In genomic region chr17:3454850-3455249, GRCm38 (mm10) we compare ENCODE assay signal across 22 mouse cellular contexts.
DNase-seq lines count a peak whose midpoint lies in the region; ATAC-seq and TF ChIP-seq lines count a peak whose summit lies in the region.
"Had no signal": no experiment of that assay in that cellular context is flagged by ENCODE, and none has a peak within 500 bp of the region (broad histone marks: within the 10 kb centered on the region; RNA-seq: fewer than 3 reads in every experiment).

No protein-coding gene starts in this region.

- no peaks in the 10 kb centered on the region for H3K27me3 ChIP-seq in kidney, adult 2 months (replicated peaks; ENCODE audit: control insufficient read depth, insufficient read depth, low read length)
- H3K27me3 ChIP-seq in kidney, embryonic 14.5 days (ENCODE audit: control insufficient read depth, insufficient read depth, low read length) = no peaks in the 10 kb centered on the region
- H3K27me3 ChIP-seq: embryonic facial prominence, embryonic 13.5 days; forebrain, embryonic 12.5 days; forebrain, embryonic 15.5 days; hindbrain, embryonic 12.5 days; hindbrain, embryonic 15.5 days had no signal

- 61% methylated on average over 9 of the region's 9 CpGs for WGBS in kidney, adult 2 months
- WGBS in kidney, embryonic 14.5 days = 82% methylated on average over 9 of the region's 9 CpGs

- no peak overlapping the region for H3K4me3 ChIP-seq in kidney, adult 2 months (ENCODE audit: insufficient read depth, low read depth, low read length)
- H3K4me3 ChIP-seq in kidney, embryonic 14.5 days (ENCODE audit: low read length) = no peak overlapping the region
- H3K4me3 ChIP-seq: embryonic facial prominence, embryonic 10.5 days; embryonic facial prominence, embryonic 13.5 days; erythroblast, embryonic 14.5 days; forebrain, embryonic 12.5 days; forebrain, embryonic 15.5 days; hindbrain, embryonic 12.5 days; hindbrain, embryonic 15.5 days had no signal

- no peak overlapping the region for H3K9ac ChIP-seq in kidney, embryonic 14.5 days (ENCODE audit: low read depth, low read length)
- H3K9ac ChIP-seq: embryonic facial prominence, embryonic 13.5 days; forebrain, embryonic 12.5 days; forebrain, embryonic 15.5 days; hindbrain, embryonic 12.5 days; hindbrain, embryonic 15.5 days had no signal

- no peak for TF ChIP-seq POLR2A in kidney, adult 2 months (IDR thresholded peaks at IDR 0.05; ENCODE audit: low read depth, low read length)

- no peaks in the 10 kb centered on the region for H3K36me3 ChIP-seq in kidney, adult 2 months (ENCODE audit: control insufficient read depth, insufficient read depth, low read length)
- no peaks in the 10 kb centered on the region for H3K36me3 ChIP-seq in kidney, embryonic 14.5 days (ENCODE audit: control insufficient read depth, insufficient read depth, low read length)
- H3K36me3 ChIP-seq: forebrain, embryonic 12.5 days; hindbrain, embryonic 12.5 days; hindbrain, embryonic 15.5 days had no signal

- no peak for ATAC-seq in kidney, embryonic 14.5 days (ENCODE audit: low FRiP score, low TSS enrichment)
- ATAC-seq: activated CD4-positive, CD25-positive, alpha-beta regulatory T cell, adult 4 months; forebrain, embryonic 15.5 days had no signal

- peak; percentile 64 for DNase-seq in heart, adult 11 months
- no peak for DNase-seq in heart, adult 18-20 months
- peak; percentile 79 for DNase-seq in kidney, adult 2 months
- peak; percentile 31 to 44 for DNase-seq in kidney, postnatal 36 days
- DNase-seq in kidney, postnatal 10 days = no peak
- DNase-seq: adrenal gland, adult 8-10 months; adrenal gland, postnatal 25 days; cerebellum, adult 11-12 months; cerebellum, adult 8-10 months; cerebellum, postnatal 10 days; cerebellum, postnatal 36 days; gastrocnemius, postnatal 25 days had no signal

- no peaks in the 10 kb centered on the region for H3K9me3 ChIP-seq in kidney, embryonic 14.5 days (ENCODE audit: control insufficient read depth, low read length)
- H3K9me3 ChIP-seq: embryonic facial prominence, embryonic 10.5 days; embryonic facial prominence, embryonic 13.5 days; forebrain, embryonic 12.5 days; forebrain, embryonic 15.5 days; hindbrain, embryonic 12.5 days; hindbrain, embryonic 15.5 days had no signal

- H3K27ac ChIP-seq in kidney, adult 2 months (ENCODE audit: insufficient read depth, low read depth, low read length) = peak overlapping the region; percentile 89
- no peak overlapping the region for H3K27ac ChIP-seq in kidney, embryonic 14.5 days (ENCODE audit: low read depth, low read length)
- H3K27ac ChIP-seq: embryonic facial prominence, embryonic 13.5 days; forebrain, embryonic 12.5 days; forebrain, embryonic 15.5 days; hindbrain, embryonic 12.5 days; hindbrain, embryonic 15.5 days had no signal

- H3K4me1 ChIP-seq in kidney, adult 2 months (ENCODE audit: control insufficient read depth, insufficient read depth, low read length) = peaks cover 9% of the 10 kb centered on the region; the same call in 1 of the 2 replicates
- H3K4me1 ChIP-seq in kidney, embryonic 14.5 days (ENCODE audit: control insufficient read depth, insufficient read depth, low read length) = no peaks in the 10 kb centered on the region
- H3K4me1 ChIP-seq: embryonic facial prominence, embryonic 13.5 days; hindbrain, embryonic 12.5 days had no signal

- no peak overlapping the region for H3K4me2 ChIP-seq in kidney, embryonic 14.5 days (replicated peaks; ENCODE audit: low read depth, low read length)
- H3K4me2 ChIP-seq: embryonic facial prominence, embryonic 13.5 days; forebrain, embryonic 12.5 days; forebrain, embryonic 15.5 days; heart, embryonic 11.5 days; hindbrain, embryonic 12.5 days; hindbrain, embryonic 15.5 days had no signal

- TF ChIP-seq CTCF in kidney, adult 2 months (conservative IDR thresholded peaks at IDR 0.05; ENCODE audit: insufficient read depth, insufficient read length, low read depth, low read length) = no peak

Comparison
In these comparisons a context has a peak if more than half of its experiments do, and no peak if none do; other contexts are left out.
1. DNase-seq: peak in heart, adult 11 months (single experiment), kidney, adult 2 months (single experiment) and kidney, postnatal 36 days (2 of 2); none in heart, adult 18-20 months (0 of 2) and kidney, postnatal 10 days (single experiment).